Mouse (Mus musculus) urinary bladder, postnatal 25 days (tissue): ENCODE data around the gene Tanc1.

ENCODE experiments used
- DNase-seq: peaks from one replicate; pipeline ENCODE4 v3.0.0; 2022; ENCODE audit warnings: low spot score

The Tanc1 gene

GRCm38 (mm10) chr2:59794838-59795237 lies 183.0 kb downstream of the Tanc1 start:
- no peak for DNase-seq

GRCm38 (mm10) chr2:59798934-59799532 lies 187.2 kb downstream of the Tanc1 start:
- no peak for DNase-seq

GRCm38 (mm10) chr2:59799572-59799971 lies 187.7 kb downstream of the Tanc1 start:
- no peak for DNase-seq

GRCm38 (mm10) chr2:59800481-59801266 lies 188.8 kb downstream of the Tanc1 start:
- DNase-seq = no peak

- DNase-seq = no peak
Observed at GRCm38 (mm10) chr2:59802722-59803387, 191.0 kb downstream of the Tanc1 start.

GRCm38 (mm10) chr2:59805595-59805994 lies 193.8 kb downstream of the Tanc1 start:
- no peak for DNase-seq

- DNase-seq = no peak
Observed at GRCm38 (mm10) chr2:59806038-59806437, 194.2 kb downstream of the Tanc1 start.

- no peak for DNase-seq
Observed at GRCm38 (mm10) chr2:59808608-59809007, 196.8 kb downstream of the Tanc1 start.

- no peak for DNase-seq
Observed at GRCm38 (mm10) chr2:59810039-59810438, 198.2 kb downstream of the Tanc1 start.

- no peak for DNase-seq
Observed at GRCm38 (mm10) chr2:59811247-59811646, 199.4 kb downstream of the Tanc1 start.

- no peak for DNase-seq
Observed at GRCm38 (mm10) chr2:59812641-59813040, 200.8 kb downstream of the Tanc1 start.

GRCm38 (mm10) chr2:59813457-59813856 lies 201.6 kb downstream of the Tanc1 start:
- DNase-seq = no peak

- no peak for DNase-seq
Observed at GRCm38 (mm10) chr2:59814997-59815396, 203.2 kb downstream of the Tanc1 start.

- no peak for DNase-seq
Observed at GRCm38 (mm10) chr2:59818663-59819062, 206.8 kb downstream of the Tanc1 start.

- DNase-seq = no peak
Observed at GRCm38 (mm10) chr2:59819415-59819814, 207.6 kb downstream of the Tanc1 start.

- no peak for DNase-seq
Observed at GRCm38 (mm10) chr2:59820088-59820487, 208.2 kb downstream of the Tanc1 start.

GRCm38 (mm10) chr2:59821044-59821443 lies 209.2 kb downstream of the Tanc1 start:
- no peak for DNase-seq

GRCm38 (mm10) chr2:59824289-59824688 lies 212.4 kb downstream of the Tanc1 start:
- DNase-seq = no peak

- no peak for DNase-seq
Observed at GRCm38 (mm10) chr2:59825380-59825779, 213.5 kb downstream of the Tanc1 start.

GRCm38 (mm10) chr2:59828103-59828655 lies 216.3 kb downstream of the Tanc1 start:
- no peak for DNase-seq

- no peak for DNase-seq
Observed at GRCm38 (mm10) chr2:59828777-59829508, 217.1 kb downstream of the Tanc1 start.

GRCm38 (mm10) chr2:59829718-59830117 lies 217.9 kb downstream of the Tanc1 start:
- DNase-seq = no peak
